Mouse (Mus musculus) intestine, embryonic 15.5 days (tissue): ENCODE measurements around the gene Gucy2d. TPM values are rescaled to one million over a fixed set of nuclear protein-coding genes. Genes with fewer than 3 reads are reported as not detected.
A peak's percentile ranks its signal among the peaks of the same experiment; 100 is the strongest.

Source experiments
- ATAC-seq: fragments of 200-750 bp; cut with Nextera tagmentation; 2 replicates; pipeline ENCODE4 v1.8.0; 2017; ENCODE audit warnings: moderate TSS enrichment, moderate library complexity
- H3K27ac ChIP-seq: fragments of 300-500 bp; sonication (generic); 2 replicates; pipeline ENCODE4 v1.5.1; 2015; ENCODE audit warnings: mild to moderate bottlenecking, inconsistent platforms
- H3K27me3 ChIP-seq: fragments of 300-500 bp; sonication (generic); replicated peaks from 2 replicates; pipeline ENCODE4 v1.6.1; 2015; ENCODE audit warnings: inconsistent platforms
- H3K36me3 ChIP-seq: fragments of 300-500 bp; sonication (generic); 2 replicates; pipeline ENCODE4 v1.6.1; 2015; ENCODE audit warnings: inconsistent platforms
- H3K4me1 ChIP-seq: fragments of 300-500 bp; sonication (generic); replicated peaks from 2 replicates; pipeline ENCODE4 v1.6.1; 2015; ENCODE audit warnings: inconsistent platforms
- H3K4me2 ChIP-seq: fragments of 300-500 bp; sonication (generic); replicated peaks from 2 replicates; pipeline ENCODE4 v1.6.1; 2015; ENCODE audit warnings: mild to moderate bottlenecking, inconsistent platforms
- H3K4me3 ChIP-seq: fragments of 300-500 bp; sonication (generic); replicated peaks from 2 replicates; pipeline ENCODE4 v1.5.1; 2015; ENCODE audit warnings: inconsistent platforms
- H3K9ac ChIP-seq: fragments of 300-500 bp; sonication (generic); 2 replicates; pipeline ENCODE4 v1.6.1; 2015; ENCODE audit warnings: inconsistent platforms
- H3K9me3 ChIP-seq: fragments of 300-500 bp; sonication (generic); 2 replicates; pipeline ENCODE4 v1.6.1; 2016; ENCODE audit warnings: inconsistent platforms
- WGBS: fragments of 180-500 bp; shearing (Covaris S2); methylation state at CpG from one replicate; pipeline ENCODE4 v1.1.7; 2015; 5-methylcytosine and 5-hydroxymethylcytosine counted together
- polyA plus RNA-seq: library from polyadenylated mRNA; unstranded; fragments of >200 nt; fragmentation: Nextera tagmentation; extraction: Ambion mirVana; gene quantifications from 2 replicates; pipeline ENCODE4 v1.2.1, GENCODE M21; 2015

The Gucy2d gene
- polyA plus RNA-seq, 1 experiment from 2014 or later, result 0.68 TPM

GRCm38 (mm10) chr7:98493901-98494480, 53.8 kb downstream of the Gucy2d start:
- no peaks in the 10 kb centered on the region for H3K9me3 ChIP-seq
- H3K27ac ChIP-seq, result no peak overlapping the region
- no peak overlapping the region for H3K9ac ChIP-seq
- no peak overlapping the region for H3K4me2 ChIP-seq
- H3K27me3 ChIP-seq, result no peaks in the 10 kb centered on the region
- no peaks in the 10 kb centered on the region for H3K36me3 ChIP-seq
- no peak for ATAC-seq
- H3K4me1 ChIP-seq, result peaks cover 28% of the 10 kb centered on the region
- 61% methylated on average over 18 of the region's 18 CpGs for WGBS
- H3K4me3 ChIP-seq, result no peak overlapping the region

DNA sequence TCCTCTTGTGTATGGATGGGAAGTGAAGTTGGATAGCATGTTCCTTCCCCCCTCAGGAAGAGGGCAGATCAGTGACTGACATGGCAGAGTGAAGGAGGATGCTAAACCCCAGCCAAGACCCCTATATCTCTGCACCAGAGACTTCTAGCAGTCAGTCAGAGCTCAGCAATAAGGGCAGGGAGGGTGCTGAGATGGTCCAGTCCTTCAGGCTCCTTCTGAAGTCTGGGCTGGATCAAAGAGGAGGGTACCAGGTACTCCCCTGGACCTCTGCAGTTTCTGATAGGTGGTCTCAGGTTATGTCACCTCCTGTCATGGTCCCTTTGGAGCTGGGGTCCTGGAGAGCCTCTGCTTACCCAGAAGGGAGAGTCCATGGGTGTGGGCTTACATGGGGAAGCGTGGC, 55.4 kb downstream of the Gucy2d start:
- Histone ChIP-seq H3K27me3 (no peaks in the 10 kb centered on the region), H3K9ac (no peak overlapping the region), H3K36me3 (peaks cover 2% of the 10 kb centered on the region; the same call in 1 of the 2 replicates), H3K27ac (no peak overlapping the region), H3K4me3 (no peak overlapping the region), H3K9me3 (no peaks in the 10 kb centered on the region), H3K4me1 (peaks cover 21% of the 10 kb centered on the region), H3K4me2 (no peak overlapping the region)
- 84% methylated on average over 1 of the region's 1 CpGs for WGBS
- ATAC-seq, result no peak

GRCm38 (mm10) chr7:98497451-98497850, 57.2 kb downstream of the Gucy2d start:
- Histone ChIP-seq H3K4me3 (no peak overlapping the region), H3K27ac (no peak overlapping the region), H3K4me1 (peaks cover 19% of the 10 kb centered on the region), H3K9me3 (no peaks in the 10 kb centered on the region), H3K36me3 (peaks cover 2% of the 10 kb centered on the region; the same call in 1 of the 2 replicates), H3K27me3 (no peaks in the 10 kb centered on the region), H3K4me2 (no peak overlapping the region), H3K9ac (no peak overlapping the region)
- no peak for ATAC-seq
- WGBS, result 66% methylated on average over 5 of the region's 5 CpGs

GRCm38 (mm10) chr7:98498101-98498500, 57.9 kb downstream of the Gucy2d start:
- Histone ChIP-seq H3K27ac (no peak overlapping the region), H3K4me1 (peaks cover 25% of the 10 kb centered on the region; the same call in 1 of the 2 replicates), H3K4me3 (no peak overlapping the region), H3K27me3 (no peaks in the 10 kb centered on the region), H3K9me3 (no peaks in the 10 kb centered on the region), H3K4me2 (no peak overlapping the region), H3K36me3 (peaks cover 2% of the 10 kb centered on the region; the same call in 1 of the 2 replicates), H3K9ac (no peak overlapping the region)
- ATAC-seq, result no peak
- 96% methylated on average over 12 of the region's 12 CpGs for WGBS

- no peaks in the 10 kb centered on the region for H3K9me3 ChIP-seq
- peaks cover 2% of the 10 kb centered on the region; the same call in 1 of the 2 replicates for H3K36me3 ChIP-seq
- WGBS, result 80% methylated on average over 20 of the region's 20 CpGs
- H3K27me3 ChIP-seq, result no peaks in the 10 kb centered on the region
- ATAC-seq, result no peak
- peaks cover 26% of the 10 kb centered on the region; the same call in 1 of the 2 replicates for H3K4me1 ChIP-seq
- H3K27ac ChIP-seq, result no peak overlapping the region
- no peak overlapping the region for H3K4me2 ChIP-seq
- H3K9ac ChIP-seq, result no peak overlapping the region
- H3K4me3 ChIP-seq, result no peak overlapping the region
Observed at GRCm38 (mm10) chr7:98498656-98499560, 58.7 kb downstream of the Gucy2d start.

DNA sequence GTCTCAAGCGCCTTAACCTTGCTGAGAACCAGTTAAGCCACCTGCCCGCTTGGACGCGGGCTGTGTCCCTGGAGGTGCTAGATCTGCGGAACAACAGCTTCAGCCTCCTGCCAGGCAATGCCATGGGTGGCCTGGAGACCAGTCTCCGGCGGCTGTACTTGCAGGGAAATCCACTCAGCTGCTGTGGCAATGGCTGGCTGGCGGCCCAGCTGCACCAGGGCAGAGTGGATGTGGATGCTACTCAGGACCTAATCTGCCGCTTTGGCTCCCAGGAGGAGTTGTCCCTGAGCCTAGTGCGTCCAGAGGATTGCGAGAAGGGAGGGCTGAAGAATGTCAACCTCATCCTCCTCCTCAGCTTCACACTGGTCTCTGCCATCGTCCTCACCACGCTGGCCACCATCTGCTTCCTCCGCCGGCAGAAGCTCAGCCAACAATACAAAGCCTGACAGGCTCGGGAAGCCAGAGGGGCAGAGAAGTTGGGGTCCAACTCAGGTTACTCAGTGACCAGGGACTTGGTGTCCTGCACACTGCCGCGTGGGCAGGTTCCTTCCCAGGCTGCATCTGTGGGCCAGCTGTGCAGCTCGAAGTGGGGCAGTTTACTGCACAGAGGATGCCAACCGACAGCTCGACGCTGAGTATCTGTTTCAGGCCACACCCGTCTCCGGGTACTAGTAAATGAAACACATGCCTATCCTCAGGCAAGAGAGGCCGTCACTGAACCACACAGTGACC, 59.5 kb downstream of the Gucy2d start:
- Histone ChIP-seq H3K9ac (no peak overlapping the region), H3K9me3 (no peaks in the 10 kb centered on the region), H3K36me3 (peaks cover 2% of the 10 kb centered on the region; the same call in 1 of the 2 replicates), H3K27me3 (no peaks in the 10 kb centered on the region), H3K27ac (peak overlapping the region; percentile 45; the same call in 1 of the 2 replicates), H3K4me2 (no peak overlapping the region), H3K4me3 (no peak overlapping the region), H3K4me1 (peaks cover 30% of the 10 kb centered on the region; the same call in 1 of the 2 replicates)
- WGBS, result 71% methylated on average over 25 of the region's 25 CpGs
- ATAC-seq, result no peak

GRCm38 (mm10) chr7:98500470-98500869, 60.3 kb downstream of the Gucy2d start:
- peak overlapping the region; percentile 45; the same call in 1 of the 2 replicates for H3K27ac ChIP-seq
- peaks cover 34% of the 10 kb centered on the region for H3K4me1 ChIP-seq
- peaks cover 2% of the 10 kb centered on the region; the same call in 1 of the 2 replicates for H3K36me3 ChIP-seq
- no peaks in the 10 kb centered on the region for H3K9me3 ChIP-seq
- 74% methylated on average over 3 of the region's 3 CpGs for WGBS
- no peak overlapping the region for H3K4me3 ChIP-seq
- H3K27me3 ChIP-seq, result no peaks in the 10 kb centered on the region
- no peak overlapping the region for H3K4me2 ChIP-seq
- no peak for ATAC-seq
- H3K9ac ChIP-seq, result no peak overlapping the region

- Histone ChIP-seq H3K36me3 (peaks cover 2% of the 10 kb centered on the region; the same call in 1 of the 2 replicates), H3K4me3 (no peak overlapping the region), H3K4me1 (peaks cover 35% of the 10 kb centered on the region), H3K9ac (no peak overlapping the region), H3K9me3 (no peaks in the 10 kb centered on the region), H3K4me2 (no peak overlapping the region), H3K27ac (no peak overlapping the region), H3K27me3 (no peaks in the 10 kb centered on the region)
- 88% methylated on average over 7 of the region's 7 CpGs for WGBS
- no peak for ATAC-seq
Observed at GRCm38 (mm10) chr7:98501078-98501477, 60.9 kb downstream of the Gucy2d start.

- 40% methylated on average over 5 of the region's 5 CpGs for WGBS
Observed at GRCm38 (mm10) chr7:98502921-98503320, 62.7 kb downstream of the Gucy2d start.

DNA sequence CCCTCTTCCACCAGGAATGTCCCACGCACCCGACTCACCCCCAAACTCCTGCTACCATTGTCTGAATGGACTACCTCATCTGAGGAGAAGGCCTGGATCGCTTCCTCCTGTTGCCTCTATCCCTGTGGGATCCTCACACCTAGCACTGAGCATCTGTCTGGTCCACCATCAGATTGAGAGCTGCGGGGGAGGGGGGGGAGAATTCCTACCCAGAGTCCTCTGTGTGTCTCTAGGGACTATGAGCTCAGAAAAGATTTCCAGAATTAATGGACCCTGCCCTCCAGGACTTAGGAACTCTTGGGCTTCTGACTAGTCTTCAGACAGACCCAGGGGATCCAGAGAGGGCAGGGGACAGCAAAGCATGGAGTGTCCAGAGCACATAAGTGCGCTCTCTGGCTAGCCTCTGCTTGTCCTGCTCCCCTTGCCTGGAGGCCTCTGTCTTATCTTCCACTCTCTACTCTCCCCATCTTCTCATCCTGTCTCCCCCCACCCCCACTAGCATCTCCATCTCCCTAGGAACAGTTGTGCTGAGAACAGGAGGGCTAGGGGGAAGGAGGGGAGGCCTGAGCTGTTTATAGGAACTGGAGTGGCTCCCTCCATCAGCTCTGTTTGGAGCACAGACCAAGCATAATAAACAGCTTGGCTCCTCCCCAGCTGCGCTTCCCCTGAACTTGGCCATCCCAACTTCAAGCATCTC, 63.9 kb downstream of the Gucy2d start:
- H3K4me2 ChIP-seq, result no peak overlapping the region
- H3K27ac ChIP-seq, result peak overlapping the region; percentile 92
- H3K4me3 ChIP-seq, result no peak overlapping the region
- no peak overlapping the region for H3K9ac ChIP-seq
- H3K36me3 ChIP-seq, result peaks cover 2% of the 10 kb centered on the region; the same call in 1 of the 2 replicates
- H3K4me1 ChIP-seq, result peaks cover 36% of the 10 kb centered on the region
- H3K27me3 ChIP-seq, result no peaks in the 10 kb centered on the region
- 48% methylated on average over 6 of the region's 6 CpGs for WGBS
- no peaks in the 10 kb centered on the region for H3K9me3 ChIP-seq
- peak; percentile 86 for ATAC-seq

More at GRCm38 (mm10) chr7:98502921-98503320, 62.7 kb downstream of the Gucy2d start:
- H3K4me2 ChIP-seq, result no peak overlapping the region
- H3K4me1 ChIP-seq, result peaks cover 36% of the 10 kb centered on the region
- no peak overlapping the region for H3K4me3 ChIP-seq
- H3K9me3 ChIP-seq, result no peaks in the 10 kb centered on the region
- no peak overlapping the region for H3K9ac ChIP-seq
- ATAC-seq, result no peak
- peaks cover 2% of the 10 kb centered on the region; the same call in 1 of the 2 replicates for H3K36me3 ChIP-seq
- no peaks in the 10 kb centered on the region for H3K27me3 ChIP-seq
- peak overlapping the region; percentile 92; the same call in 1 of the 2 replicates for H3K27ac ChIP-seq

DNA sequence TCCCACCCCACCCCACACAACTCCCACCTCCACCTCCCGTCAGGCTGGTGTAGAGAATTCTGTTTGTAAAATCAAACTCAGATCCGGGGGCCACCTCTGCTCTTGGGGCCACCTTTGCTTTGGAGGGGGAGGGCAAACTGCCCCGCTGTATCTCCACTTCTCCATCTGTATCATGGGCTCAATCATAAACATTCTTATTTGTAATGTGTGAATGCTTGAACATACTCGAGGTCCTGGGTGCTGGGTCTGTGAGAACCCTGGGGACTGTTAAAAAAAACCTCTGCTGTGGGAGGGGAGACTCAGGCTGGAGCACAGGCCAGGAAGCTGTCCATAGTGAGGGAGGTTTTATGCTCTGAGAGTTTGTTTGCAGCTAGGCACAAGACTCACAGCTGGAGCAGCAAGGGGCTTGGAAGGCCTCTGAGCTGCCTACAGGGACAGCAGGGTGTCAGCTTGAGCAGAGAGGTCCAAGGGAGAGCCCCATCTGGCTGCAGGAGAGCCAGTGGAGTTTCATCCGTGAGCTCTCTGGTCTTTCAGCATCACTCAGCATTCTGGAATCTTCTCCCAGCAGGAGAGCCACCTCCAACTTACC, 64.6 kb downstream of the Gucy2d start:
- no peak overlapping the region for H3K4me3 ChIP-seq
- no peaks in the 10 kb centered on the region for H3K27me3 ChIP-seq
- H3K9ac ChIP-seq, result no peak overlapping the region
- peaks cover 36% of the 10 kb centered on the region for H3K4me1 ChIP-seq
- 21% methylated on average over 5 of the region's 5 CpGs for WGBS
- peak; percentile 79 for ATAC-seq
- peak overlapping the region; percentile 92 for H3K27ac ChIP-seq
- H3K9me3 ChIP-seq, result no peaks in the 10 kb centered on the region
- H3K4me2 ChIP-seq, result no peak overlapping the region
- H3K36me3 ChIP-seq, result peaks cover 2% of the 10 kb centered on the region; the same call in 1 of the 2 replicates
